Comparison of ENCODE assay signal across 8 mouse cellular contexts in genomic region chr9:120010781-120011511, GRCm38 (mm10). TPM values are rescaled to one million over a fixed set of nuclear protein-coding genes. Genes with fewer than 3 reads are reported as not detected.
DNase-seq lines count a peak whose midpoint lies in the region; ATAC-seq and TF ChIP-seq lines count a peak whose summit lies in the region.

No protein-coding gene starts in this region.

- peak overlapping the region; percentile 76 for H3K27ac ChIP-seq in hindbrain, embryonic 10.5 days
- peak overlapping the region; percentile 90 for H3K27ac ChIP-seq in lung, embryonic 15.5 days
- H3K27ac ChIP-seq in thymus, adult 2 months (ENCODE audit: control insufficient read depth, insufficient read depth, low read length) = no peak overlapping the region

- peaks cover 38% of the 10 kb centered on the region for H3K4me1 ChIP-seq in hindbrain, embryonic 10.5 days (replicated peaks)
- peaks cover 17% of the 10 kb centered on the region for H3K4me1 ChIP-seq in lung, embryonic 15.5 days
- peaks cover 5% of the 10 kb centered on the region for H3K4me1 ChIP-seq in thymus, adult 2 months (replicated peaks; ENCODE audit: control insufficient read depth, insufficient read depth, low read length)

- WGBS in hindbrain, embryonic 10.5 days = 2% methylated on average over 60 of the region's 60 CpGs
- 1% methylated on average over 60 of the region's 60 CpGs for WGBS in lung, embryonic 15.5 days
- 6% methylated on average over 60 of the region's 60 CpGs for WGBS in thymus, adult 2 months

- peak overlapping the region; percentile 81 for H3K4me2 ChIP-seq in lung, embryonic 15.5 days

- H3K36me3 ChIP-seq in hindbrain, embryonic 10.5 days = no peaks in the 10 kb centered on the region
- H3K36me3 ChIP-seq in lung, embryonic 15.5 days = no peaks in the 10 kb centered on the region
- no peaks in the 10 kb centered on the region for H3K36me3 ChIP-seq in thymus, adult 2 months (ENCODE audit: control insufficient read depth, insufficient read depth, low read length)

- peaks cover 38% of the 10 kb centered on the region for H3K27me3 ChIP-seq in hindbrain, embryonic 10.5 days (ENCODE audit: insufficient read depth, poor library complexity, severe bottlenecking)
- no peaks in the 10 kb centered on the region for H3K27me3 ChIP-seq in lung, embryonic 15.5 days
- H3K27me3 ChIP-seq in thymus, adult 2 months (ENCODE audit: control insufficient read depth, insufficient read depth, low read length) = no peaks in the 10 kb centered on the region

- no peak; the same call in 1 of the 2 replicates for TF ChIP-seq POLR2A in thymus, adult 2 months (IDR thresholded peaks at IDR 0.05; ENCODE audit: control insufficient read depth, extremely low read depth, insufficient read depth, low read length, poor library complexity)

- peak; percentile 69 for ATAC-seq in frontal cortex, adult (ENCODE audit: low TSS enrichment)
- peak; percentile 91 for ATAC-seq in lung, embryonic 15.5 days (ENCODE audit: borderline replicate concordance, extremely low read depth, low FRiP score, low TSS enrichment)

- peak overlapping the region; percentile 39; the same call in 1 of the 2 replicates for H3K9ac ChIP-seq in lung, embryonic 15.5 days

- DNase-seq in Muller cell, postnatal 12 days (ENCODE audit: inconsistent ontology term) = peak; percentile 97
- peak; percentile 96 for DNase-seq in cerebellum, adult 9-10 months
- DNase-seq in hindbrain, embryonic 10.5 days (ENCODE audit: low spot score) = peak; percentile 94
- peak; percentile 82 for DNase-seq in layer of hippocampus, adult 9-10 months (ENCODE audit: low spot score)
- DNase-seq in ovary, adult 18-20 months (ENCODE audit: low spot score) = peak; percentile 95
- peak; percentile 97 for DNase-seq in thymus, adult 2 months

- no peaks in the 10 kb centered on the region for H3K9me3 ChIP-seq in hindbrain, embryonic 10.5 days
- H3K9me3 ChIP-seq in lung, embryonic 15.5 days = no peaks in the 10 kb centered on the region

- peak overlapping the region; percentile 64 for H3K4me3 ChIP-seq in hindbrain, embryonic 10.5 days
- H3K4me3 ChIP-seq in lung, embryonic 15.5 days = peak overlapping the region; percentile 40
- peak overlapping the region; percentile 10; the same call in 1 of the 2 replicates for H3K4me3 ChIP-seq in thymus, adult 2 months (ENCODE audit: control insufficient read depth, insufficient read depth, low read length)

- TF ChIP-seq CTCF in thymus, adult 2 months (IDR thresholded peaks at IDR 0.05; ENCODE audit: borderline replicate concordance, control insufficient read depth, extremely low read depth, insufficient read depth, low read length, poor library complexity) = 0 out of 2 replicates have a peak, but pooled peaks have one; percentile 54

RNA-seq across cellular contexts. Expression of gene Xirp1, which starts 12.5 kb away (rescaled TPM):
- polyA plus RNA-seq in hindbrain, embryonic 10.5 days (2016; fragmentation: Nextera tagmentation; extraction: Ambion mirVana) = 0.05 and 0.44 TPM in 2 replicates
- polyA plus RNA-seq in lung, embryonic 15.5 days (2015; fragmentation: Nextera tagmentation; extraction: Ambion mirVana) = 0.96 and 1.3 TPM in 2 replicates
- polyA plus RNA-seq in thymus, adult 2 months (2012; rRNA removed) = 0.24 and 2.3 TPM in 2 replicates

RNA-seq across cellular contexts. Expression of gene Csrnp1, which starts 26.5 kb away (rescaled TPM):
- 3.5 and 4.6 TPM in 2 replicates for polyA plus RNA-seq in hindbrain, embryonic 10.5 days (2016; fragmentation: Nextera tagmentation; extraction: Ambion mirVana)
- 8.2 and 8.7 TPM in 2 replicates for polyA plus RNA-seq in lung, embryonic 15.5 days (2015; fragmentation: Nextera tagmentation; extraction: Ambion mirVana)
- polyA plus RNA-seq in thymus, adult 2 months (2012; rRNA removed) = 283 and 325 TPM in 2 replicates

RNA-seq across cellular contexts. Expression of gene Cx3cr1, which starts 58.7 kb away (rescaled TPM):
- polyA plus RNA-seq in hindbrain, embryonic 10.5 days (2016; fragmentation: Nextera tagmentation; extraction: Ambion mirVana) = 6.3 and 8.2 TPM in 2 replicates
- polyA plus RNA-seq in lung, embryonic 15.5 days (2015; fragmentation: Nextera tagmentation; extraction: Ambion mirVana) = 7.8 and 9.2 TPM in 2 replicates
- 5.1 and 7.5 TPM in 2 replicates for polyA plus RNA-seq in thymus, adult 2 months (2012; rRNA removed)

Comparison
In these comparisons a context has a peak if more than half of its experiments do, and no peak if none do; other contexts are left out.
1. H3K4me3 ChIP-seq: peak in every context shown above with its lines; median percentile 64 in hindbrain, embryonic 10.5 days; 40 in lung, embryonic 15.5 days; 10 in thymus, adult 2 months.
2. RNA of gene Csrnp1, which starts 26.5 kb away (polyA plus RNA-seq): 283 to 325 TPM in thymus, adult 2 months; 8.2 to 8.7 TPM in lung, embryonic 15.5 days and 3.5 to 4.6 TPM in hindbrain, embryonic 10.5 days; every median in the first group is over 10 times any median in the second.
3. Peak in every context shown above with its lines, with median percentiles within 50 percentile points of each other: DNase-seq.